Mouse (Mus musculus): ENCODE data around the gene Tigd3.

- TF ChIP-seq GATA1 (IDR thresholded peaks at IDR 0.05; ENCODE audit: low read length) (no peak), TAL1 (IDR thresholded peaks at IDR 0.05; ENCODE audit: low read length) (no peak)
Observed at GRCm38 (mm10) chr19:5874391-5874968, 19.5 kb downstream of the Tigd3 start.

All from erythroblast, embryonic 14.5 days (primary cell).